Mouse (Mus musculus) activated CD4-positive, CD25-positive, alpha-beta regulatory T cell, adult 4 months (primary cell): ENCODE data around the gene Rfk. TPM values are rescaled to one million over a fixed set of nuclear protein-coding genes. Genes with fewer than 3 reads are reported as not detected.

ENCODE experiments used
- ATAC-seq: one replicate; pipeline ENCODE4 v1.8.0; 2017
- polyA plus RNA-seq, 2 experiments: library from polyadenylated mRNA; unstranded; fragments of 100-300 nt; shearing (Covaris generic); gene quantifications; one replicate each; pipeline ENCODE4 v1.2.1; 2017

The Rfk gene
- polyA plus RNA-seq = 10 to 100 TPM; 20.6 to 30.8 TPM

DNA sequence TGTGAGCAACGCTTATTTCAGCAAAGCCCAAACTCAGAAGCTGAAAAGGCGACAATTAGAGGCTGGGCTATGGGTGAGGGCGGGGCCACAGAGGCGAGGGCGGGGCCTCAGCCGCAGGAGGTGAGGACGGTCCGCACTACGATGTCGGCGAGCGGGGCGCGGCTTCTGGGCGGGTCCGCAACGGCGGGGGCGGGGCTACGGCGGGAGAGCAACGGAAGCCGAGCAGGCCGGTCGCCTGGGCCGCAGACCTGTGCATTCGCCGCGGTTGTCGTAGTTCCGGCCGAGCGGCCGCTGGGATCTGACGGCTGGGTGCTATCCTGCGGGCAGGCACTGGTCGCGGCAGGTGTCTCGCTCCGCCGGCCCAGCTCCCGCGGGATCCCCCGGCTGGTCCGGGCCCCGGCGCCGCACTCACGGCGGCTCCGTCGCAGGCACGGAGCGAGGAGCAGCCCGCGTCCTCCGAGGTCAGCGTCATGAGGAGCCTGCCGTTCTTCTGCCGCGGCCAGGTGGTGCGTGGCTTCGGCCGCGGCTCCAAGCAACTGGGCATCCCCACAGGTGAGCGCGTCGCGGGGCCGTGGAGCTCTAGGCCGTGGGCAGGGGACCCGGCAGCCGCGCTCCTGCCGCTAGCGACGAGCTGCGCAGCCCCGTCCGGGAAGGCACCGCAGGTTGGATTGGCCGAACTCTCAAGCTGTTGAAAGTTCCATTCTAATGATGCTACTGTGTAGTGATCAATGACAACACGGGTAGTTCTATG lies at the start of gene Rfk:
Rfk (plus strand) TSS at position 203 of the 751 bp plus-strand sequence.
- ATAC-seq = peak; percentile 91

DNA sequence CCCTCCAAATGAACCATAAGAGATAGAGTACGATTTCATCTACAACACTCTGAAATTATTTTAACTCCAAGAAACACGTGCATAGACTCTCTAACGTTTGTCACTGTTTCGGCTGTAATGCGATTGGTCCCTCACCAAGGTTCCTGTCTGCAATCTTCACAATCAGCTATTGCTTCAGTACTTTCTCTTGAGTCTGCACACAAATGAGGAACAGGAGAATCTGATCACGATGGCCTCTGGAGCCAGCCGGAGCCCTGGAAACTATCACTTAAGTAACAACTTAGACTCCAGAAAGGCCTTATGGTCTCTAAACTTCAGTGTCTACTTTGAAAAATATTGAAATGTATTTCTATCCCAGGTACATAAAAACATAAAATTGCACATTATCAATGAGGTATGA lies 49.0 kb upstream of the Rfk start:
- ATAC-seq = no peak

GRCm38 (mm10) chr19:17346716-17347474 lies 46.9 kb upstream of the Rfk start:
- ATAC-seq = no peak

DNA sequence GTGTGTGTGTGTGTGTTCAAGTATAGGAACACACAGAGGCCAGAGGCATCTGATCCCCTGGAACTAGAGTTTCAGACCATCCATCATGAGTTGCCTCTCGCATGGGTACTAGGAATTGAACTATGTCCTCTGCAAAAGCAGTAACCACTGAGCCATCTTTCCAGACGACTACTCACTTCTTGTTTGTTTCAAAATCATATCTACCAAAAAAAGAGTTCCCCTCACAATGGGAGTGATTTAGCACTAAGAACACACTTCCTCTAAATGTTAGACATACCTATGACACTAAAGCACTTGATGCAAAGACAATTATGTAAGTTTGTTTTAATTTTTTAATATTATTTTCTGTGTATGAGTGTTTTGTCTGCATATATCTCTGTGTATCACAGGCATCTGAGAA lies 46.0 kb upstream of the Rfk start:
- ATAC-seq = no peak

- no peak for ATAC-seq
Measured at GRCm38 (mm10) chr19:17353727-17354126, 40.1 kb upstream of the Rfk start.

DNA sequence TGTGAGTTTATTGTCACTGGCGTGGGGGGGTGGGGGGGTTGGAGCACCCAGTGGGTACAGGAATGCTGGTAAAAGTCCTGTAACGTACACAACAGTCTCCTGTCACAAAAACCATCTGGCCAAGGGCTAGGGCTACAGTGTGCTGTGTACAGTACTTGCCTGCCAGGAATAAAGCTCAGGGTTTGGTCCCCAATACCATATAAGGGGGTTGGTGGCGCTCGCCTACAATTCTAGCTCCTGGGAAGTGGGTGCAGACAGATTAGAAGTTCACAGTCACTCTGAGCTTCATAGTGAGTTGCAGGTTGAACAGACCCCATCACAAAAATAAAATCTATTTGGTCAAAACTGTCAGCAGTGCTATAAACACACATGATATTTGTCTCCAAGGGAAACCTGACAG lies 39.5 kb upstream of the Rfk start:
- no peak for ATAC-seq

DNA sequence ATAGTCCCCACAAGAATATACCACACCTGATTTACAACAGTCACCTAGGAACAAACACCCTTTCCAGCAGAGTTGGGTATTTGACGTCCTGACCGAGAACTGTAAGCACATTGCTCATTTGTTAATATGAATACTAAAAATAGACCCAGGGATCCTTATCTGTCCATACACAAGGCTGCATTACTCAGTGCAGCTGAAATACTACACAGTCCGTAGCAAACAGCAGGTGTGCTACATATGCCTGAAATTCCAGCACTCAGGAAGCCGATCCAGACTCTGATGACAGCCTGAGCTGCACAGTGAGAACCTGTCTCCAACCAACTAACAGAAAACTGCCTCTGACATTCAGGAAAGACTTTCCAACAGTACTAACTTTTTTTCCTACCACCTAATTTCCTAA lies 39.0 kb upstream of the Rfk start:
- no peak for ATAC-seq

DNA sequence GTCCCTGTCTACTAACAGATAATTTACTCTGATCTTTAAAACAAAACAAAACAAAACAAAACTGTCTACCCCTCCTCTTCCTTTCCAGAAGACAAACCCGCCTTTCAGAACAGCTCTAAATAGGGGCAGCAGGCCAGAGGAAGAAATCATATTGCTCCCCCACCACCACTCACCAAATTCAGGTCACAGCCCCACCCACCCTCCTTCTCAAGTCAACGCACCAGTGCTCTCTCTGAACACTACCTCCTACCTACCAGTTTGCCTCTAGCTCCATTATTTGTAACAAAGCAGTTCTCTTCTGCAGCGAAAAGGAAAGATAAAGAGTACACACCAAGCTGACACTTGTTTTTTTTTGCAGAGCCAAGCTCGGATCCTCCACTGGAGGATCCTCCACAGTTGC lies 38.5 kb upstream of the Rfk start:
- no peak for ATAC-seq

DNA sequence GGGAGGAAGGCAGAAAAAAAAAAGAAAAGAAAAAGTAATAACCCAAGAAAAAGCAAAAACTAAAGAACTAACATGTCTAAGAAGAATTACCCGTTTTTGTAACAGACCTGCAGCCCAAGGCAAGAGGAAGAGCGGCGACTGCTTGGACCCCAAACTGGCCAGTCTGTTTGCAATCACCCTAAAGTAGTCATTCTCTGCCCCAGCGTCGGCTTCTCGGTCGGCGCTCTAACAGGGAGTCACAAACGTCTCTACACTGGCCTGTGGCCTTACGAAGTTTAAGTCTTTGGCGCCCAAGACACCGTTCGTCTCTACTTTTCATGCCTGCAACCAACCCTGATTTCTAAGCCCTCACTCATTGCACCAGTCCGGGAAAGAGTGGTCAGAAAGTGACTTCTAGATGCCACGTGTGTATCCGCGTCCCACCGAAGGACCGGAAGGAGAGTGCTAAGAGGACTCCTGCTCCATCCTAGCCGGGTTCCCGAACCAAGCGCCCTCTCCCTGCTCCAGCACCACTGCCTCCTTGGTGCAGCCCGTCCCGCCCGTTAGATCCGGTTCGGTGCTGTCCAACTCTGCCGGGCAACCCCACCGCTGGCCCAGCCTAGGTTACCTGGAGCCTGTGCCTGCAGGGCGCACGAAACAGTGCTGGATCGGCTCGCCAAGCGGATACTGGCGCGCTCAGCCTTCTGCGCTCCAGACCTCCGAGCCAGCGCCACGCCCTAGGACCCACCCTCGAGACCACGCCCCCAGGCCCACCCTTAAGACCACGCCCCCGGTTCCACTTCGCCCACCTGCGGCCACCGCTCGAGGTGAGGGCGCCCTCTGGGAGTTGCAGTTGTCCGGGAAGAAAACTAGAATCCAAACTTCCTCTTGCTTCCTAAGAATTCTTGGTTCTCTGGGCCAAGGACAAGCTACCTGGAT lies 37.6 kb upstream of the Rfk start:
- ATAC-seq = peak; percentile 61

GRCm38 (mm10) chr19:17356932-17357331 lies 36.9 kb upstream of the Rfk start:
- ATAC-seq = no peak

- ATAC-seq = no peak
Measured at GRCm38 (mm10) chr19:17357391-17357790, 36.5 kb upstream of the Rfk start.

DNA sequence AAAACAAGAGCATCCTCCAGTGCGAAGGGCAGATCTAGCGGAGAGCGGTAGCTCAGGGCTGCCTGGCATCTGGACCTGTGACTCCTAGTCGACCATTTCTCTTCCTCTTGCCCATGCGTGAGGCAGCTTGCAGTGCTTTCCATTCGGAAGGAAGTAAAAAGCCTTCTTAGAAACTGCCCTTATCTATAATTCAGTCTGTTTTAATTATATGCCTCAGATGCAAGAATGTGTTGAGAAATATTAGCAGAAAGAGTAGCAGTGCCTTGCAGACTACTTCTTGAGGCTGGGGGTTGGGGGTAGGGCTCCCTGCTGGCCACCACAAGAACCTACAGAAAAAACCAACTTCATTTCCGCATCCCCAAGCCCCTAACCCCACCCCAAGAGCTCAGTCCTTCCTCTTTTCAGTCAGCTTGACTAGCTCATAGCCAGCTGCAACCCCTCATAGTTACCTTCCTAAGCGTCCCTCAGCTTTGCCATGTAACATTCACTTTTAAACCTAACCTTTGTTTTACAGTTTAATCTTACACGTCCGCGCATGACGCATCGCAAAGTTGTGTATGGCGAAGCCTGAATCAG lies 34.4 kb upstream of the Rfk start:
- ATAC-seq = no peak

GRCm38 (mm10) chr19:17361181-17361580 lies 32.7 kb upstream of the Rfk start:
- ATAC-seq = no peak

- no peak for ATAC-seq
Measured at GRCm38 (mm10) chr19:17364741-17365140, 29.1 kb upstream of the Rfk start.

- no peak for ATAC-seq
Measured at GRCm38 (mm10) chr19:17366364-17367090, 27.3 kb upstream of the Rfk start.

- no peak for ATAC-seq
Measured at GRCm38 (mm10) chr19:17368557-17368956, 25.3 kb upstream of the Rfk start.

DNA sequence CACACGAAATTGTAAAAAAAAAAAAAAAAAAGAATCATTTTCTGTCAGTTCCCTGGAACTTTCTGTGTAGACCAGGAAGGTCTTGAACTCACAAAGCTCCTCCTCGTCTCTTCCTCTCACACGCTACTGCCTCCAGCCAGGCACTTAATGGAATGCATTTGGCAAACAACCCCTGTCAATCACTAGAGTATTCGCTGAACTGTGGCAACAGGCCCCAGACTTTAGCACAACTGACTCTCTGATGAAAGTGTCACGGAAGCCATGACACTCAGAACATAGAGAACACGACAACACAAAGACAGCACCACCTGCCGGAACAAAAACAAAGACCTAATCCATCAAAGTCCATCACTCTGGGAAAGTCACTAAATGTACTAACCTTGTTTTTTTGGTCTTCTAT lies 24.3 kb upstream of the Rfk start:
- no peak for ATAC-seq

DNA sequence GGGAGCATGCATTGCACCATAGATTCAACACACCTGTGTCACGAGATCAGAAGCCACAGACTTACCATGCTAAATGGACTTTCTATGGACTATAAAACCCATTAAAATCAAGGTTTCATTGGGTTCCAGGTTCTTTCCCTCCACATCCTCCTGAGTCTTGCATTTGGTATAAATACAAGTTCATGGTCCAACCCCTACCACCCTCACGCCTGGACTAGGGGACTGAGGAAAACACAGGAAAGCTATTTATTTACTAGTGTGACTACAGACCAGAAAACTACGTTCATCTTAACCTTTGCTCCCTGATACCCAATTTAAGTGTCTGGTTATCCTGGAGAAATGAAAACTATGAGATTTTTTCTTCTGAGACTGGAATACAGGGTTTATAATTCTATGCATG lies 21.1 kb upstream of the Rfk start, which contains the start of gene Gcnt1:
Gcnt1 (minus strand) TSS at position 144 of the 400 bp plus-strand sequence.
- ATAC-seq = no peak

DNA sequence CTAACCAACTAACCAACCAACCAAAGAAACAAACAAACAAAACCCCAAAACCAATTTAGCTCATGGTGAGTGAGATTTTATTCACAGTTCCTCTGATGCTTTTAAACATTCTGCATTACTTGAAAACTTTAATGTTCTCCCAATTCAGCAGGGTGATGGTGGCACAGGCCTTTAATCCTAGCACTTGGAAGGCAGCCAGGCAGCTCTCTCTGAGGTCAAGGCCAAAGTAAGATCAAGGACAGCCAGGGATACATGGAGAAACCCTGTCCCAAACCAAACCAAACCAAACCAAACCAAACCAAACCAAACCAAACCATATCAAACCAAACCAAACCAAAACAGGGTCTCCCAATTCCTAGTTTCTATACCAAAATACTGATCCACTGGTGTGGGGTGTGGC lies 15.0 kb upstream of the Rfk start:
- no peak for ATAC-seq

DNA sequence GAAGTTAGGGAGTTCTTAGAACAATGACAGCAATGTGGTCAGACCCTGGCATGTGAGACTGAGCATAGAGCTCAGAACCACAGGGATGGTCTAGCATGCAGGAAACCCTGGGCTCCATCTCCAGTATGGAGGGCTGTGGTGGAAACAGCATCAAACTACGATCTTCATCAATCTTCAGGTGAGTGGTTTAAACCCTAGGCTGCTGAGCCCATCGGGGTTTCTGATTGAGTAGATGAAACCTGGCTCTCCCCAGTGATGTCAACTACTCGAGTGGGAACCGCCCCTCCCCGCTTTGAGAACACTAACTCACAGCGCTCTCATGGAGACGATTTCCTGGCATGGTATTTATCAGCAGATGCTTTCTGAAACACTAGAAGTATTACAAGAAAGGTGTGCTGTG lies 13.3 kb upstream of the Rfk start:
- ATAC-seq = peak; percentile 64

GRCm38 (mm10) chr19:17382807-17383397 lies 10.9 kb upstream of the Rfk start:
- ATAC-seq = no peak

GRCm38 (mm10) chr19:17385022-17385421 lies 8.8 kb upstream of the Rfk start:
- ATAC-seq = no peak
